Mouse (Mus musculus) hindbrain, embryonic 11.5 days (tissue): Measurements from ENCODE around the gene Efcab2. TPM values are rescaled to one million over a fixed set of nuclear protein-coding genes. Genes with fewer than 3 reads are reported as not detected.

ENCODE experiments used
- ATAC-seq: fragments of 200-750 bp; cut with Nextera tagmentation; 2 replicates; pipeline ENCODE4 v1.8.0; 2017; ENCODE audit warnings: mild to moderate bottlenecking, moderate TSS enrichment, moderate library complexity; ENCODE audit not compliant: low FRiP score
- DNase-seq: peaks from one replicate; pipeline ENCODE4 v3.0.0-alpha.2; 2015; ENCODE audit warnings: low spot score
- H3K27ac ChIP-seq: fragments of 300-500 bp; sonication (generic); 2 replicates; pipeline ENCODE4 v1.5.1; 2014; ENCODE audit warnings: mild to moderate bottlenecking, low read depth, low read length
- H3K27me3 ChIP-seq: fragments of 300-500 bp; sonication (generic); 2 replicates; pipeline ENCODE4 v1.6.1; 2014; ENCODE audit warnings: mild to moderate bottlenecking, low read length, moderate library complexity, mixed read lengths; ENCODE audit not compliant: control insufficient read depth, insufficient read depth
- H3K36me3 ChIP-seq: fragments of 300-500 bp; sonication (generic); 2 replicates; pipeline ENCODE4 v1.6.1; 2014; ENCODE audit warnings: mild to moderate bottlenecking, low read length, moderate library complexity, mixed read lengths; ENCODE audit not compliant: control insufficient read depth, insufficient read depth
- H3K4me1 ChIP-seq: fragments of 300-500 bp; sonication (generic); replicated peaks from 2 replicates; pipeline ENCODE4 v1.6.1; 2014; ENCODE audit warnings: low read length, mixed read lengths; ENCODE audit not compliant: control insufficient read depth, insufficient read depth
- H3K4me2 ChIP-seq: fragments of 300-500 bp; sonication (generic); replicated peaks from 2 replicates; pipeline ENCODE4 v1.6.1; 2014; ENCODE audit warnings: mild to moderate bottlenecking, low read depth, low read length
- H3K4me3 ChIP-seq: fragments of 300-500 bp; sonication (generic); 2 replicates; pipeline ENCODE4 v1.5.1; 2014; ENCODE audit warnings: low read depth, low read length
- H3K9ac ChIP-seq: fragments of 300-500 bp; sonication (generic); 2 replicates; pipeline ENCODE4 v1.6.1; 2014; ENCODE audit warnings: low read depth, low read length
- H3K9me3 ChIP-seq: fragments of 300-500 bp; sonication (generic); 2 replicates; pipeline ENCODE4 v1.6.1; 2016; ENCODE audit warnings: low read length; ENCODE audit not compliant: control insufficient read depth
- WGBS: fragments of 180-500 bp; shearing (Covaris S2); extraction: QIAGEN DNeasy Blood & Tissue Kit; methylation state at CpG from one replicate; pipeline ENCODE4 v1.1.7; 2014; 5-methylcytosine and 5-hydroxymethylcytosine counted together
- polyA plus RNA-seq: library from polyadenylated mRNA; unstranded; fragments of >200 nt; fragmentation: Nextera tagmentation; extraction: Ambion mirVana; gene quantifications from 2 replicates; pipeline ENCODE4 v1.2.1, GENCODE M21; 2014

Gene Efcab2
- polyA plus RNA-seq, 1 experiment from 2014 or later = 8.3 TPM

DNA sequence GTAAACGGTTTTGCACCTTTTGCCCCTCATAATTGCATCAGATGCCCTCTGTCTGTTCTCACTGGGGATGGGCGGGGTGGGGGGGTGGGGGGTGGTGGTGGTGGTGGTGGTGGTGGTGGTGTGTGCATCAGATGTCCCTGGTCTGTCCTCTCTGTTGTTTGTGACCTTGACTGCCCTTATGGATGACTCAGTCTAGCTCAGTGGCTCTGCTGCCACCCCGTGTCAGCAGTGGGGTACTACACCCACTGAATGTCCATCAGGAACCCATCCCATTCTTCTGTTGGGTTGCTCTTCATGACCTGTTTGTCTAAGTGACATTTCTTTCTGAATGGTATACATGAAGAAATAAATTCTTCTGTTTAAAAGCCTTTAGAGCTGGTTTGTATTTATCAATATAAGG lies 43.3 kb downstream of the Efcab2 start:
- 27% methylated on average over 3 of the region's 3 CpGs for WGBS
- no peak overlapping the region for H3K27ac ChIP-seq
- no peaks in the 10 kb centered on the region for H3K9me3 ChIP-seq
- H3K4me1 ChIP-seq = no peaks in the 10 kb centered on the region
- ATAC-seq (peak; percentile 65; the same call in 1 of the 2 replicates), DNase-seq (peak; percentile 89)
- H3K27me3 ChIP-seq = no peaks in the 10 kb centered on the region
- H3K4me2 ChIP-seq = no peak overlapping the region
- no peaks in the 10 kb centered on the region for H3K36me3 ChIP-seq
- H3K9ac ChIP-seq = no peak overlapping the region
- no peak overlapping the region for H3K4me3 ChIP-seq

- H3K27ac ChIP-seq = no peak overlapping the region
- H3K4me3 ChIP-seq = no peak overlapping the region
- H3K36me3 ChIP-seq = no peaks in the 10 kb centered on the region
- no peak overlapping the region for H3K9ac ChIP-seq
- H3K4me1 ChIP-seq = no peaks in the 10 kb centered on the region
- ATAC-seq (no peak), DNase-seq (no peak)
- no peaks in the 10 kb centered on the region for H3K9me3 ChIP-seq
- 73% methylated on average over 2 of the region's 2 CpGs for WGBS
- no peak overlapping the region for H3K4me2 ChIP-seq
- H3K27me3 ChIP-seq = no peaks in the 10 kb centered on the region
These were observed 44.0 kb downstream of the Efcab2 start for GRCm38 (mm10) chr1:178449933-178450332.

- Histone ChIP-seq H3K9me3 (no peaks in the 10 kb centered on the region), H3K9ac (no peak overlapping the region), H3K4me3 (no peak overlapping the region), H3K4me2 (no peak overlapping the region), H3K36me3 (no peaks in the 10 kb centered on the region), H3K4me1 (no peaks in the 10 kb centered on the region), H3K27ac (no peak overlapping the region), H3K27me3 (no peaks in the 10 kb centered on the region)
- ATAC-seq (no peak), DNase-seq (no peak)
- WGBS = 78% methylated on average over 3 of the region's 3 CpGs
These were observed 48.2 kb downstream of the Efcab2 start for GRCm38 (mm10) chr1:178454125-178454524.

- Histone ChIP-seq H3K4me1 (no peaks in the 10 kb centered on the region), H3K9me3 (no peaks in the 10 kb centered on the region), H3K4me2 (no peak overlapping the region), H3K27me3 (no peaks in the 10 kb centered on the region), H3K9ac (no peak overlapping the region), H3K4me3 (no peak overlapping the region), H3K36me3 (no peaks in the 10 kb centered on the region), H3K27ac (no peak overlapping the region)
- ATAC-seq (no peak), DNase-seq (no peak)
- WGBS = 81% methylated on average over 1 of the region's 1 CpGs
These were observed 49.2 kb downstream of the Efcab2 start for GRCm38 (mm10) chr1:178455120-178455519.

GRCm38 (mm10) chr1:178458029-178458428 lies 52.1 kb downstream of the Efcab2 start:
- no peak overlapping the region for H3K4me3 ChIP-seq
- H3K4me1 ChIP-seq = no peaks in the 10 kb centered on the region
- ATAC-seq (no peak), DNase-seq (no peak)
- H3K27me3 ChIP-seq = no peaks in the 10 kb centered on the region
- 85% methylated on average over 2 of the region's 2 CpGs for WGBS
- no peaks in the 10 kb centered on the region for H3K36me3 ChIP-seq
- H3K9me3 ChIP-seq = no peaks in the 10 kb centered on the region
- no peak overlapping the region for H3K27ac ChIP-seq
- H3K9ac ChIP-seq = no peak overlapping the region
- H3K4me2 ChIP-seq = no peak overlapping the region

- Histone ChIP-seq H3K4me3 (no peak overlapping the region), H3K36me3 (no peaks in the 10 kb centered on the region), H3K27ac (no peak overlapping the region), H3K27me3 (no peaks in the 10 kb centered on the region), H3K9me3 (no peaks in the 10 kb centered on the region), H3K9ac (no peak overlapping the region), H3K4me2 (no peak overlapping the region), H3K4me1 (no peaks in the 10 kb centered on the region)
- DNase-seq (peak; percentile 87), ATAC-seq (peak; percentile 84)
- WGBS = 0% methylated on average over 2 of the region's 2 CpGs
These were observed 57.8 kb downstream of the Efcab2 start for GRCm38 (mm10) chr1:178463712-178464111.

DNA sequence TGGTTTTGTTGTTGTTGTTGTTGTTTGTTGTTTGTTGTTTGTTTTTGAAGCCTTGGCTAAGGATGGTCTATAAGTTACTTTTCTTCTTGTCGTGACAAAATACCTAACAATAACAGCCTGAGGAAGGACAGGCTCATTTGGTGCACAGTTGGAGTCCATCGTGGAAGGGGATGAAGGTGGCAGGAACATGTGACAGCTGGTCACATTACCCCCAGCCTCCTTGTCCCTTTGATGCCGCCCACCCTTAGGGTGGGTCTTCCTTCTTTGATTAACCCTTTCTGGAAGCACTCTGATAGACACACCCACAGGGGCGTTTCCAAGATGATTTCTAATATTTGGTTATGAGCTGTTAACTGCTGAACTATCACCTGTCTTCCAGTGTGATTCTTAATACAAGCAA lies 58.3 kb downstream of the Efcab2 start:
- DNase-seq = no peak
- no peaks in the 10 kb centered on the region for H3K9me3 ChIP-seq
- no peak overlapping the region for H3K4me3 ChIP-seq
- no peak overlapping the region for H3K9ac ChIP-seq
- peak; percentile 64 for ATAC-seq
- H3K36me3 ChIP-seq = no peaks in the 10 kb centered on the region
- H3K27ac ChIP-seq = no peak overlapping the region
- no peaks in the 10 kb centered on the region for H3K27me3 ChIP-seq
- H3K4me1 ChIP-seq = no peaks in the 10 kb centered on the region
- no peak overlapping the region for H3K4me2 ChIP-seq
- WGBS = 35% methylated on average over 4 of the region's 4 CpGs

DNA sequence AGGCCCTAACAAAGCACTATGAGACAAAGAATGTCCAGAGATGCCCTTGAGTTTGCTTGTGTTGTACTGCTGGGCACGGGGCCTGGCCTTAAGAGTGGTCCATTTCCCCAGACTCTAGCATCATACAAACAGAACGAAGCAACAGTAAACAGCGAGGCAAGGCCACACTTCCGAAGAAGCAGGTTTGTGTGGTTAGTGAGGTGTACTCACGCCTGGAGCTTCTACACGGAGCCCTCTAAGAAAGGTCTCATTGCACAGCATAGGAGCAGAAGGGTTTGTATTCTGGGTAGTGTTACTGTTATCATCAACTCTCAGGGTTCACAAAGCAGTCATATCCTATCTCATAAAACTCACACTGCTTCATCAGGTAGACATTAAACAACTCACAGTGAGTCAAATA lies 61.7 kb downstream of the Efcab2 start:
- no peak overlapping the region for H3K9ac ChIP-seq
- no peaks in the 10 kb centered on the region for H3K27me3 ChIP-seq
- DNase-seq (no peak), ATAC-seq (no peak)
- H3K9me3 ChIP-seq = no peaks in the 10 kb centered on the region
- H3K27ac ChIP-seq = no peak overlapping the region
- H3K36me3 ChIP-seq = no peaks in the 10 kb centered on the region
- no peak overlapping the region for H3K4me2 ChIP-seq
- no peak overlapping the region for H3K4me3 ChIP-seq
- WGBS = 80% methylated on average over 6 of the region's 6 CpGs
- H3K4me1 ChIP-seq = no peaks in the 10 kb centered on the region

DNA sequence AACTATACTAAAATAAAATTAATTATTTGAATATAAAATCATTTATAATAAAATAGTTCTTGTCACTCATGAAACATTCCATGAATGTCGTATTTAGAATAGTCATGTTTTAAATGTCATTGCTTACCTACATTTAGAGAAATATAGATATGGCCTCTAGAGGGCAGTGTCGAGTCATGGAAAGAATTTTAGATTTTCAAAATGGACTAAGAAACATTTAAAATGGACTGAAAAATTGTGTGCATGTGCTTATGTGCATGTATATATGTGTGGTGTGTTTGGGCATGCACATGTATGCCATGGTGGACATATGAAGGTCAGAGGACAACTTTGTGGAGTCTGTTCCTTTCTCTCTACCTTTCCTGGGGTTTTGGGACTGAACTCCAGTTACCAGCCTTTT lies 62.4 kb downstream of the Efcab2 start:
- no peaks in the 10 kb centered on the region for H3K4me1 ChIP-seq
- H3K36me3 ChIP-seq = no peaks in the 10 kb centered on the region
- no peak overlapping the region for H3K9ac ChIP-seq
- H3K27ac ChIP-seq = no peak overlapping the region
- DNase-seq = peak; percentile 74
- ATAC-seq = no peak
- no peak overlapping the region for H3K4me3 ChIP-seq
- H3K27me3 ChIP-seq = no peaks in the 10 kb centered on the region
- H3K4me2 ChIP-seq = no peak overlapping the region
- WGBS = 12% methylated on average over 2 of the region's 2 CpGs
- no peaks in the 10 kb centered on the region for H3K9me3 ChIP-seq
